Mouse (Mus musculus) Patski (cell line): ENCODE measurements at regions not wholly inside any gene's neighbourhood (a gene's known extent, or its start where the extent isn't known, plus 50 kb on each side); places are given as distances from the start of the nearest gene placed in this dataset.

Experiments used
- ATAC-seq: fragments of 100-300 bp; one replicate; pipeline ENCODE4 v1.8.0; 2021
- CTCF ChIA-PET: fragments of 350-600 bp; sonication (Branson Sonifier 250); formaldehyde crosslinking; loops from one replicate; lab custom pipeline; 2022; ENCODE audit warnings: inconsistent platforms; lab: Charles Lee
- POLR2A ChIA-PET: fragments of 350-600 bp; sonication (Branson Sonifier 250); formaldehyde crosslinking; loops from one replicate; lab custom pipeline; 2022; ENCODE audit warnings: antibody characterized with exemption, inconsistent platforms; lab: Charles Lee
- DNase-seq: peaks from one replicate; pipeline ENCODE4 v3.0.0-alpha.2; 2011; ENCODE audit warnings: low read depth, low spot score
- H3K27me3 ChIP-seq: fragments of 371-371 bp; one replicate; pipeline ENCODE4 v1.5.1; 2021
- CTCF ChIP-seq: fragments of 100-300 bp; IDR thresholded peaks from one replicate; pipeline ENCODE4 v1.5.1; 2021
- in situ Hi-C: fragments of 300-500 bp; cut with MboI; formaldehyde crosslinking; loops from 3 replicates; pipeline ENCODE4 v1.11.1; 2018; ENCODE audit warnings: low pct_unique_long_range_greater_than_20kb, mixed read lengths

GRCm38 (mm10) chr13:28797617-28798475, 155.7 kb downstream of the Sox4 start:
- POLR2A ChIA-PET: no interaction called here
- DNase-seq (no peak), ATAC-seq (no peak)
- CTCF ChIA-PET: no interaction called here
- no peak for TF ChIP-seq CTCF
- in situ Hi-C loops: no loop called here
- no peaks in the 10 kb centered on the region for H3K27me3 ChIP-seq

GRCm38 (mm10) chr13:28795274-28795673, 158.2 kb downstream of the Sox4 start:
- DNase-seq (no peak), ATAC-seq (no peak)
- POLR2A ChIA-PET: interaction anchor here (0.6 kb wide), 1 partner anchor 15 kb away, joined by 8 read pairs; no protein-coding TSS in a partner anchor
- in situ Hi-C loops: no loop called here
- H3K27me3 ChIP-seq: no peaks in the 10 kb centered on the region
- TF ChIP-seq CTCF: no peak
- CTCF ChIA-PET: interaction anchor here (1.1 kb wide), 2 partner anchors 8 to 13 kb away, joined by 3 to 5 read pairs; no protein-coding TSS in a partner anchor

GRCm38 (mm10) chr13:28794547-28794946, 159.0 kb downstream of the Sox4 start:
- in situ Hi-C loops: no loop called here
- no peak for DNase-seq

GRCm38 (mm10) chr13:28793166-28793935, 160.2 kb downstream of the Sox4 start:
- no peaks in the 10 kb centered on the region for H3K27me3 ChIP-seq
- POLR2A ChIA-PET: no interaction called here
- ATAC-seq: peak; percentile 21
- CTCF ChIA-PET: interaction anchor here (0.6 kb wide), 1 partner anchor 110 kb away, joined by 3 read pairs; no protein-coding TSS in a partner anchor
- in situ Hi-C loops: no loop called here
- DNase-seq: no peak
- TF ChIP-seq CTCF: no peak

More at GRCm38 (mm10) chr13:28794547-28794946, 159.0 kb downstream of the Sox4 start:
- ChIA-PET CTCF (interaction anchor here (1.1 kb wide), 1 partner anchor 8 kb away, joined by 5 read pairs; no protein-coding TSS in a partner anchor), POLR2A (interaction anchor here (0.6 kb wide), 1 partner anchor 16 kb away, joined by 8 read pairs; no protein-coding TSS in a partner anchor)
- no peaks in the 10 kb centered on the region for H3K27me3 ChIP-seq
- no peak for TF ChIP-seq CTCF
- no peak for ATAC-seq

- ATAC-seq (no peak), DNase-seq (no peak)
- ChIA-PET CTCF (interaction anchor here (0.6 to 1.1 kb wide), 2 partner anchors 12 to 109 kb away, joined by 3 read pairs; no protein-coding TSS in a partner anchor), POLR2A (interaction anchor here (0.6 kb wide), 1 partner anchor 148 kb away, joined by 3 read pairs; no protein-coding TSS in a partner anchor)
- in situ Hi-C loops: no loop called here
- no peaks in the 10 kb centered on the region for H3K27me3 ChIP-seq
- no peak for TF ChIP-seq CTCF
Observed at GRCm38 (mm10) chr13:28792461-28793165, 160.9 kb downstream of the Sox4 start.

- TF ChIP-seq CTCF: no peak
- CTCF ChIA-PET: no interaction called here
- H3K27me3 ChIP-seq: no peaks in the 10 kb centered on the region
- POLR2A ChIA-PET: interaction anchor here (0.6 kb wide), 2 partner anchors 161 to 255 kb away, joined by 3 to 6 read pairs; no protein-coding TSS in a partner anchor
- ATAC-seq (no peak), DNase-seq (no peak)
- in situ Hi-C loops: no loop called here
Observed at GRCm38 (mm10) chr13:28790381-28790780, 163.1 kb downstream of the Sox4 start.

- CTCF ChIA-PET: interaction anchor here (1.0 kb wide), 1 partner anchor 8 kb away, joined by 5 read pairs; no protein-coding TSS in a partner anchor
- no peak for DNase-seq
Observed at GRCm38 (mm10) chr13:28787331-28787643, 166.2 kb downstream of the Sox4 start.

GRCm38 (mm10) chr13:28786629-28787330, 166.7 kb downstream of the Sox4 start:
- no peak for ATAC-seq
- POLR2A ChIA-PET: interaction anchor here (1.2 kb wide), 1 partner anchor 164 kb away, joined by 4 read pairs; no protein-coding TSS in a partner anchor
- H3K27me3 ChIP-seq: no peaks in the 10 kb centered on the region
- in situ Hi-C loops: no loop called here
- TF ChIP-seq CTCF: no peak
- DNase-seq: no peak
- CTCF ChIA-PET: interaction anchor here (1.0 kb wide), 1 partner anchor 8 kb away, joined by 5 read pairs; no protein-coding TSS in a partner anchor

More at GRCm38 (mm10) chr13:28787331-28787643, 166.2 kb downstream of the Sox4 start:
- no peak for TF ChIP-seq CTCF
- no peaks in the 10 kb centered on the region for H3K27me3 ChIP-seq
- POLR2A ChIA-PET: interaction anchor here (1.2 kb wide), 1 partner anchor 163 kb away, joined by 4 read pairs; no protein-coding TSS in a partner anchor
- in situ Hi-C loops: no loop called here
- ATAC-seq: no peak

- TF ChIP-seq CTCF: no peak
- ChIA-PET CTCF (no interaction called here), POLR2A (no interaction called here)
- H3K27me3 ChIP-seq: no peaks in the 10 kb centered on the region
- ATAC-seq (no peak), DNase-seq (no peak)
- in situ Hi-C loops: no loop called here
Observed at GRCm38 (mm10) chr13:28782497-28783246, 170.8 kb downstream of the Sox4 start.
